Mouse (Mus musculus) embryonic facial prominence, embryonic 10.5 days (tissue): ENCODE measurements around the gene Kirrel. TPM values are rescaled to one million over a fixed set of nuclear protein-coding genes. Genes with fewer than 3 reads are reported as not detected.

ENCODE experiments used
- DNase-seq: peaks from one replicate; pipeline ENCODE4 v3.0.0-alpha.2; 2017; ENCODE audit warnings: low spot score
- H3K27ac ChIP-seq: fragments of 300-500 bp; sonication (generic); replicated peaks from 2 replicates; pipeline ENCODE4 v1.5.1; 2016; ENCODE audit warnings: mild to moderate bottlenecking
- H3K27me3 ChIP-seq: fragments of 300-500 bp; sonication (generic); replicated peaks from 2 replicates; pipeline ENCODE4 v1.6.1; 2016; ENCODE audit warnings: low read depth, mild to moderate bottlenecking; ENCODE audit not compliant: poor library complexity, severe bottlenecking
- H3K36me3 ChIP-seq: fragments of 300-500 bp; sonication (generic); replicated peaks from 2 replicates; pipeline ENCODE4 v1.6.1; 2016; ENCODE audit warnings: mild to moderate bottlenecking, moderate library complexity
- H3K4me1 ChIP-seq: fragments of 300-500 bp; sonication (generic); 2 replicates; pipeline ENCODE4 v1.6.1; 2016
- H3K4me3 ChIP-seq: fragments of 300-500 bp; sonication (generic); 2 replicates; pipeline ENCODE4 v1.5.1; 2016; ENCODE audit warnings: mild to moderate bottlenecking, moderate library complexity
- H3K9me3 ChIP-seq: fragments of 300-500 bp; sonication (generic); 2 replicates; pipeline ENCODE4 v1.6.1; 2016; ENCODE audit warnings: mild to moderate bottlenecking
- WGBS: fragments of 180-500 bp; shearing (Covaris S2); methylation state at CpG from one replicate; pipeline ENCODE4 v1.1.7; 2016; 5-methylcytosine and 5-hydroxymethylcytosine counted together
- polyA plus RNA-seq: library from polyadenylated mRNA; unstranded; fragments of >200 nt; fragmentation: Nextera tagmentation; extraction: Ambion mirVana; gene quantifications from 2 replicates; pipeline ENCODE4 v1.2.1, GENCODE M21; 2016

Gene Kirrel
- polyA plus RNA-seq, 1 experiment from 2014 or later: 17.4 TPM

- Histone ChIP-seq H3K9me3 (no peaks in the 10 kb centered on the region), H3K4me1 (peaks cover 40% of the 10 kb centered on the region), H3K4me3 (peak overlapping the region; percentile 85), H3K36me3 (peaks cover 7% of the 10 kb centered on the region; the same call in 1 of the 2 replicates), H3K27ac (peak overlapping the region; percentile 97), H3K27me3 (no peaks in the 10 kb centered on the region)
- WGBS: 51% methylated on average over 3 of the region's 3 CpGs
- DNase-seq: peak; percentile 39
Observed at GRCm38 (mm10) chr3:87175438-87175815, 880 bp upstream of the Kirrel start.

GRCm38 (mm10) chr3:87174769-87175437 lies 356 bp upstream of the Kirrel start:
- no peak for DNase-seq
- peak overlapping the region; percentile 97 for H3K27ac ChIP-seq
- H3K9me3 ChIP-seq: no peaks in the 10 kb centered on the region
- H3K36me3 ChIP-seq: peaks cover 7% of the 10 kb centered on the region; the same call in 1 of the 2 replicates
- 2% methylated on average over 25 of the region's 25 CpGs for WGBS
- H3K4me1 ChIP-seq: peaks cover 45% of the 10 kb centered on the region
- no peaks in the 10 kb centered on the region for H3K27me3 ChIP-seq
- peak overlapping the region; percentile 85 for H3K4me3 ChIP-seq

- peak overlapping the region; percentile 97 for H3K27ac ChIP-seq
- under 1% methylated on average over 8 of the region's 8 CpGs for WGBS
- H3K9me3 ChIP-seq: no peaks in the 10 kb centered on the region
- H3K4me1 ChIP-seq: peaks cover 59% of the 10 kb centered on the region
- DNase-seq: no peak
- peaks cover 12% of the 10 kb centered on the region; the same call in 1 of the 2 replicates for H3K36me3 ChIP-seq
- H3K27me3 ChIP-seq: no peaks in the 10 kb centered on the region
- H3K4me3 ChIP-seq: peak overlapping the region; percentile 85
Observed at GRCm38 (mm10) chr3:87173486-87174085, 961 bp downstream of the Kirrel start.

- peaks cover 17% of the 10 kb centered on the region for H3K36me3 ChIP-seq
- WGBS: 0% methylated on average over 2 of the region's 2 CpGs
- peak overlapping the region; percentile 97 for H3K27ac ChIP-seq
- H3K4me3 ChIP-seq: peak overlapping the region; percentile 85
- no peaks in the 10 kb centered on the region for H3K27me3 ChIP-seq
- DNase-seq: no peak
- H3K4me1 ChIP-seq: peaks cover 64% of the 10 kb centered on the region
- no peaks in the 10 kb centered on the region for H3K9me3 ChIP-seq
Observed at GRCm38 (mm10) chr3:87173103-87173444, 1.5 kb downstream of the Kirrel start.

- H3K4me3 ChIP-seq: peak overlapping the region; percentile 85
- no peaks in the 10 kb centered on the region for H3K9me3 ChIP-seq
- peaks cover 69% of the 10 kb centered on the region for H3K4me1 ChIP-seq
- peak overlapping the region; percentile 97 for H3K27ac ChIP-seq
- peak; percentile 76 for DNase-seq
- H3K27me3 ChIP-seq: no peaks in the 10 kb centered on the region
- WGBS: under 1% methylated on average over 15 of the region's 15 CpGs
- H3K36me3 ChIP-seq: peaks cover 22% of the 10 kb centered on the region
Observed at GRCm38 (mm10) chr3:87172351-87173102, 2.0 kb downstream of the Kirrel start.

GRCm38 (mm10) chr3:87171201-87172100 lies 3.1 kb downstream of the Kirrel start:
- Histone ChIP-seq H3K27ac (peak overlapping the region; percentile 97), H3K4me1 (peaks cover 76% of the 10 kb centered on the region), H3K36me3 (peaks cover 31% of the 10 kb centered on the region), H3K9me3 (no peaks in the 10 kb centered on the region), H3K27me3 (no peaks in the 10 kb centered on the region), H3K4me3 (peak overlapping the region; percentile 85)
- peak; percentile 19 for DNase-seq
- WGBS: 39% methylated on average over 13 of the region's 13 CpGs

GRCm38 (mm10) chr3:87169402-87170015 lies 5.0 kb downstream of the Kirrel start:
- peak overlapping the region; percentile 48; the same call in 1 of the 2 replicates for H3K27ac ChIP-seq
- H3K4me3 ChIP-seq: peak overlapping the region; percentile 40; the same call in 1 of the 2 replicates
- H3K36me3 ChIP-seq: peaks cover 37% of the 10 kb centered on the region
- WGBS: 43% methylated on average over 5 of the region's 5 CpGs
- DNase-seq: peak; percentile 8
- no peaks in the 10 kb centered on the region for H3K27me3 ChIP-seq
- peaks cover 86% of the 10 kb centered on the region for H3K4me1 ChIP-seq
- no peaks in the 10 kb centered on the region for H3K9me3 ChIP-seq

- peaks cover 93% of the 10 kb centered on the region for H3K4me1 ChIP-seq
- peak overlapping the region; percentile 40 for H3K4me3 ChIP-seq
- WGBS: 45% methylated on average over 7 of the region's 7 CpGs
- no peaks in the 10 kb centered on the region for H3K27me3 ChIP-seq
- no peaks in the 10 kb centered on the region for H3K9me3 ChIP-seq
- 0 out of 2 replicates have a peak overlapping the region, but pooled peaks have one; percentile 61 for H3K27ac ChIP-seq
- DNase-seq: no peak
- peaks cover 44% of the 10 kb centered on the region for H3K36me3 ChIP-seq
Observed at GRCm38 (mm10) chr3:87168756-87169155, 5.8 kb downstream of the Kirrel start.

- no peak overlapping the region for H3K4me3 ChIP-seq
- peaks cover 54% of the 10 kb centered on the region for H3K36me3 ChIP-seq
- H3K9me3 ChIP-seq: no peaks in the 10 kb centered on the region
- 85% methylated on average over 6 of the region's 6 CpGs for WGBS
- peaks cover 95% of the 10 kb centered on the region for H3K4me1 ChIP-seq
- H3K27ac ChIP-seq: no peak overlapping the region
- no peaks in the 10 kb centered on the region for H3K27me3 ChIP-seq
- DNase-seq: no peak
Observed at GRCm38 (mm10) chr3:87167621-87168020, 6.9 kb downstream of the Kirrel start.

GRCm38 (mm10) chr3:87165291-87165881 lies 9.2 kb downstream of the Kirrel start:
- Histone ChIP-seq H3K4me1 (peaks cover 96% of the 10 kb centered on the region), H3K4me3 (peak overlapping the region; percentile 31; the same call in 1 of the 2 replicates), H3K27me3 (no peaks in the 10 kb centered on the region), H3K9me3 (no peaks in the 10 kb centered on the region), H3K27ac (peak overlapping the region; percentile 79), H3K36me3 (peaks cover 70% of the 10 kb centered on the region)
- WGBS: 19% methylated on average over 8 of the region's 8 CpGs
- DNase-seq: peak; percentile 31

- Histone ChIP-seq H3K4me3 (no peak overlapping the region), H3K4me1 (peaks cover 96% of the 10 kb centered on the region), H3K27me3 (no peaks in the 10 kb centered on the region), H3K9me3 (no peaks in the 10 kb centered on the region), H3K27ac (peak overlapping the region; percentile 40; the same call in 1 of the 2 replicates), H3K36me3 (peaks cover 74% of the 10 kb centered on the region)
- DNase-seq: peak; percentile 7
- 90% methylated on average over 6 of the region's 6 CpGs for WGBS
Observed at GRCm38 (mm10) chr3:87164099-87164815, 10.3 kb downstream of the Kirrel start.
